Mouse (Mus musculus): ENCODE results near the gene Foxc1.
A peak's percentile ranks its signal among the peaks of the same experiment; 100 is the strongest.

DNA sequence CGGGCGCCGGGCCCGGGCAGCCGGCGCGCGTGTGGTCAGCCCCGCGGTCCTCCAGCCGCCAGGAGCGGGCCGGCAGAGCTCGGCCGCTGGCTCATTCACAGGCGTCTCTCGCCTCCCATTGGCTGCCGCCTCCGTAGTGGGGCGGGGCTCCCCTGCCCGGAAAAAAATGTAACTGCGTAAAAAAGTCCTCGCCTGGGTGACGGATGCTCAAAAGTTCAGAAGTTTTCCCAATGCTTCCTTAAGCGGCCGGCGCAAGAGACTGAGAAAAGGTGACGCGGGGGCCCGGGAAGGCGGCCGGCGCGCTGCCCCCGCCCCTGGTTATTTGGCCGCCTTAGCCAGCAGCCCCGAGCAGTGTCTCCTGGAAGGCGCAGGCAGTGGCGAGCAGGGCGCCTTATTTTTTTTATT, at the start of gene Foxc1:
- TF ChIP-seq POLR2A (IDR thresholded peaks at IDR 0.05; ENCODE audit: borderline replicate concordance, extremely low read depth, low read depth, low read length) (0 out of 2 replicates have a peak, but pooled peaks have one; percentile 15), CTCF (IDR thresholded peaks at IDR 0.05; ENCODE audit: insufficient read depth, low read length) (no peak)

Data from lung, adult 2 months (tissue).